Mouse (Mus musculus) gastrocnemius, postnatal 10 days (tissue): ENCODE data around the gene Nol4l. TPM values are rescaled to one million over a fixed set of nuclear protein-coding genes. Genes with fewer than 3 reads are reported as not detected.

ENCODE experiments used
- DNase-seq: peaks from one replicate; pipeline ENCODE4 v3.0.0; 2021; ENCODE audit warnings: mixed read lengths
- total RNA-seq, 2 experiments: library from RNA; stranded (reverse); gene quantifications; 2 replicates each; pipeline ENCODE4 v1.2.3; 2021

The Nol4l gene
- total RNA-seq, 2 experiments from 2014 or later, result 4.3 to 6.3 TPM

DNA sequence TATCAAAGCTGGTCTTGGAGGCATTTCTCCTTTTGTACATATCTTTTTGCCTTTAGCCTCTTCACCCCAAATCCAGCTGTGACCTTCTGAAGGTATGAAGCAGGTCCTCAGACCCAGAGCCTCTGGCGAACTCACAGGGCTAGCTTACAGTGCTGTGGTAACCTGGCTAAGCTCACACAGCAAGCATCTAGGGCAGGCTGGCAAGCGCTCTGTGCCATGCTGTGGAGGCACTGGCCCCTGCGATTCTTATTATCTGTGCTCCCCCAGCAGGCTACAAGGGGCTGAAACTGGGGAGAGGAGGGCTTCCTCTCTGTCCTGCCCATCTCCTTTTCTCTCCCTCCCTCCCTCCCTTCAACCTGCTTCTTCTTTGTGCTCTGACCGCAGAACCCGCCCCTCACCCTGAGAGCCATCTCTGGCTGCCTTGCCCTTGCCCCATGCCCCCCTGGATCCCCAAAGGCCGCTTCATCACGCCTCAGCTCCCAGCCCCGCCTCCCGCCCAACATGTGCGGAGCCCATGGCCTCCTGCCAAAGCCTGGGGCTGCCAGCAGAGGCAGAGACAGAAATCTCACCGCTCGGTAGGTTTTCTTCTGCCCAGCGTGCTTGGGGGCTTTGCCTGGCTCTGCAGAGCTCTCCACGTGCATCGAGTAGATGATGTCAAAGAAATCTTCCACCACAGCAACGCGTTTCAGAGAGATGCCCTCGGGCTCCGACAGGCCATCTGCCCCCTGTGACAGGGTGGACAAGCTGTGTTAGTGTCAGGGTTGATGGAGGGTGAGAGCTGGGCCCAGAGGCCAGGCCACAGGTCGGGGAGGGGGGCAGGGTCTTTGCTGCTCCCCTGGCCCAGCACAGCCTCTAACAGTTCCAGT is 46.4 kb downstream of the Nol4l start:
- DNase-seq, result peak; percentile 65

DNA sequence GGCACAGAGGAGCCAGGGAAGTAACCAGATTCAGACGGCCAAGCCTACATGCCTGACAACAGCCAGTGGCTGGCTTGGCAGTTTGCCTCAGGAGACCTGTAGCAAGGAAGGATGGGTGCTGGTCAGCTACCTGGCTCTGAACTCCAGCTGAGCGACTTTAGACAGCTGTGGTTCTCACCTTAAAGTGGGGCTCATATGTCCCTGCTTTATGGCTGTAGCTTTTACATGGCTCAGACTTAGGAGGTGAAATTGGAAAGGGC is 48.0 kb downstream of the Nol4l start:
- DNase-seq, result no peak

DNA sequence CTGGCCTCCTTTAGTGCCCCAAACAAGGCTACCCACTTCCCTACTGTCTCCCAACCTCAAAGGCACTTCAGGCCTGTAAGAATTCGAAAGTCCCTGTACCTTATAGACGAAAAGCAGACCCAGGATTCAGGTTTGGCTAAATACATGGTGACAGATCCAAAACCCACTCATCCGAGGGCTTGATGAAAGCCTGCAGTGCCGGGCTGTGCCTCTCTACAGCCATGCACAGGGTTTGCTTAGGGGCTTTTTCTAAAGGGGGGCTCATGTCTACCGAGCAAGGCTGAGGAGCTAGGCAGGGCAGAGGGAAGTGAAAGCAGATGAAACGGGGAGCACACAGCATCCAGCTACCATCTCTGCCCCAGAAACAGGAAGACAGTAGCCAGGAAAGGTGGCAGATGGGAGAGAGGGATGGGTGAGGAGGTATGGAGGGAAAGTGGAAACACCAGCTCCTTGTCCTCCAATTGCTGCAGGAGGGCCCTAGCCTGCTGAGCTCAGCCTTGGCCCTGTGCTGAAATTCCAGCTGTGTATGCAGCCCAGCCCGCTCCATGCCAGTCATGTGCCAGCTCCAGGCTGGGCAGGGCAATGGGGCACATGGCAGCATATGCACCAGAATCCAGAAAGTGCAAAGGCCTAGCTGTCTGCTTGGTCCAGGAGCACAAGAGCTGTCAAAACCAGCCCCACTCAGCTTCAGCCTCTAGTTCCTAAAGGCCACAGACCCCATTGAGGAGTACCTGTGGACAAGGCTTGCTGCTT is 48.5 kb downstream of the Nol4l start:
- DNase-seq, result no peak

DNA sequence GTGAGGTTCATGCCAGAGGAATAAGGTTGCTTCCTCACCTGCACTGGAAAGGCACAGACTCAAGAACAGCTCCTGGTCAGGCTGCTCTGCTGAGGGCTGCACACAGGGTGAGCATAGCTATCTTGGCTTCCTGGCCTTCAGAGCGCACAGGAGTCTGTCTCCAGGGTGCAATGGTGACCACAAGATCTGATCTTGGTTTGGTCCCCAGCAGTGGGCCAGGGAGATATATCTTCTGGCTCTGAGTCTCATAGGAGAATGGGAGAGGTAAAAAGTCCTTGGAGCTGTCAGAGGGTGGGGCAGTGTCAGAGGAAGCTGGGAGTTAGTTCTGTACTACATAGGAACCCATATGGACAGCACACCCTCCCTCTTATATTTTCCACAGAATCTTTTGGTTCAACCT is 50.3 kb downstream of the Nol4l start:
- no peak for DNase-seq

DNA sequence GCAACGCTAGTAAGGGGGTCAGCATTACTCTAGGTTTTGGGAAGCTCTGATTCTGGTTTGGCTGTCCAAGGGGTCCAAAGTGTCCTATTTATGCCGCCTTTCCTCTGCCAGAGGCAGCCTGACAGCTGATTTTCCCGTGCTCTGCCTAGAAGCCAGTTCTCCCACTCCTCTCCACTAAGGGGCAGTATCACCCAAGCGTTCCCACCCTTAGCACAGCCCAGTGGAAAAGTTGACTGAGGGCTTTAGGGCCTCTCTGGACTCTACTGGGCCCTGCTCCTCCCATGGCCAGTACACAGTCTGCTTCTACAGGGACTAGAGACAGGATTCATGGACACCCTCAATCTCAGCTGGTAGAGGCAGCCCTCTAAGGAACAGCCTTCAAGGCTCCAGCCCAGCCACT is 51.2 kb downstream of the Nol4l start:
- peak; percentile 70 for DNase-seq

DNA sequence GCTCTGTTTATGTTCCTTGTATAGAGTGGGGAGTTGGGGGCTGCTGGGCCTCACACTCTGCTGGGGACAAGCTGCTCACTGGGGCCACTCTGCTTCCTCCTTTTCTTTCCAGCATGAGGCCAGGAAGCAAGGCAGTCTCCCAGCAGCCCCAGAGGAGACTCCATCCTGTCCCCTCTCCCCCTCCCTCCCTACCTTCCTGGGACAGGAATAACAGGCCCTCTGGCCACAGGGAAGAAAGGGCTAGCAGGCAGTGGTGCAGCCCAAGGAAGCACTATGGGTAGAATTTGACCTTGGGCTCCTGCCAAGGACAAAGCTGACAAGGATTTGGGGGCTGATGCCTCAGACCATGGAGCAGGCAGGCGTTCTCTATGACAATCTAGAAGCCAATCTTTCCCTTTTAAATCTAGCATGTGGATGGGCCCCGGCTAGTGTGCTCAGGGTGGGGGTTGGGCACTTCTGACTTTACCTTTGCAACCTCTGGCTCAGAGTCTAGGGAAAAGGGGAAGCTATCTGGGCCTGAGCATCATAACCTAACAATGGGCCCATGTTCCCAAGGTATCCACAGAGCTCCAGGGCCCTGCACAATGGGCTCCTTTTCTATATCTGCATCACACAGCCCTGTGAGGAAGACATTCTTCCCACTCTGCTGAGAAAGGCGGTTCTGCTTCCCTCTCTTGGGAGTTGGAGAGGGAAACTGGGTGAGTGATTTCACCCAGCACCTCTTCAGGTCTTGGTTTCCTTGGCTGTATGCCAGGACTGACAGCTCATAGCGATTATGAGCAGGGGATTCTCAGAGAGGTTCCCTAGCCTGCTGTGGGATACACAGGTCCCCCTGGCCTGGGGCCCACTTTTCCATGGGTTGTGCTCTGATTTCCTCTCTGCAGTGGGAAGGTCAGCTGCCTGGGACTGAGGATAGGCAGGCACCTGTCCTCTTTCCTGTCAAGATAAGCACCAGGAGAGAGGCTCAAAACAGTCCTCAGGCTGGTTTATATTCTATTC is 54.4 kb downstream of the Nol4l start:
- no peak for DNase-seq

DNA sequence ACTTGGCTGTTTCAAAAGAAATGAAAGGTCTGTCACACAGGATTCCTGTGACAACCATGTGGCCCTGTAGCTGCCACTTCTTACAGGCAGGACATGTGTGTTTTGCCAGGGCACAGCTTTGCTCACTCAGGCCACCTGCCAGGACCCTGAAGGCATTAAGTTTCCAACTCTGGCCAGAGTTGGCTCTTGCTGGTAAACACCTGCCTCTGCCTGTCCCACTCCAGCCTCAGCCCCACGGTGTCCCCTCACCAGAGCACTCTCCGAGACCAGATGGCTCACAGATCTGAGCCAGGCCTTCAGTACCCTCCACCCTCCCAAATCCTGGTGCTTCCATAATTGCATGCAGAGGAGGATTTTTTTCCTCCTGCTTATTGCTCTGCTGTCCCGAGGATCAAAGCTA is 58.8 kb downstream of the Nol4l start:
- DNase-seq, result peak; percentile 65

DNA sequence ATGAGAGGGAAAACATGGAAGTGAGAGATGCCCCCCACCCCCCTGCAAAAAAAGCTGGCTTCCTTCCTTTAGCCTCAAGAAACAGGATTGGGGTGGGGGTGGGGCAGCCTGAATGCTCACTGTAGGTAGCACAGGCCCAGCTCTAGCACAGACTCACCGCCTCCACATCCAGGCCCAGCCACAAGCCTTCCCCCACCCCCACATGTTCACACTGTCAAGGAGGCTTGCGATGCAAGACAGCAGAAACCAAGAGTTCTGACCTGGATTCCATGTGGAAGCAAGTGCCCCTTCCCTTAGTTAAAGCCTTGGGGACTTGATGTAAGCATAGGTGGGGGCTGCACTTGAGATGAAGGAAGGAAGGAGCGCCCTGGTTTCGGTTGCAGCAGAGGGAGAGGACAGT is 60.0 kb downstream of the Nol4l start:
- no peak for DNase-seq

DNA sequence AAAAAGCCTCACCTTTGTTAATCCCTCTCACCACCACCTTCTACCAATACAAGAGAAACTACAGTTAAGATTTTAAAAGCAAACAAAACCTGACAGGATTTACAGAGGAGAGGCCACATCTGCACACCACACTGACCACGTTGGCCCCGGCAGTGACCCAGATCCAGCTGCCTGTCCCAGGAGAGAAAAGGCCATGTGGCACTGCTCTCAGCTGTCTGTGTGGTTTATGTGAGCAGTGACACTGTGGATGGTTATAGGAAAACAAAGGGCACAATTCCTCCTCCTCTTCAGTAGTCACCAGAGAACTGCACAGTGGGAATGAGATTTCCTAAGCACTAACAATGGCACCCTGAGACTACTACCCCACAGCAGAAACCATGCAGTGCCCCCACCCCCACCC is 60.5 kb downstream of the Nol4l start:
- DNase-seq, result no peak

DNA sequence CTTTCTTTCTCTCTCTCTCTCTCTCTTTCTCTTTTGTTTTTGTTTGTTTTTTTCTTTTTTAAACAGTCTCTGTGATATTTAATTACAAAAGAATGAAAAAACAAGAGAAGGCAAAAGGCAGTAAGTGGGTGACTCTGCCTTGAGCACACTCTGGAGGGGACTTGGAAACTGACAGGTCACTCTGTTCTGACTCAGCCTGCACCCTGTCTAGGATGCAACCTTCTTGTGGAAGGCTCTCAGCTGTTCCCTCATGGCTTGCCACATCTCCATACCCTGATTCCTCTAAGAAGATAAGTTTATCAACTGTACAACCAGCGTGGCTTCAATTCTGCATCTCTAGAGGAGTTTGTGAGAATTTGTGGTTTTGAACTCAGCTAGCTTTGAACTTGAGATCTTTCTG is 62.4 kb downstream of the Nol4l start:
- DNase-seq, result no peak

DNA sequence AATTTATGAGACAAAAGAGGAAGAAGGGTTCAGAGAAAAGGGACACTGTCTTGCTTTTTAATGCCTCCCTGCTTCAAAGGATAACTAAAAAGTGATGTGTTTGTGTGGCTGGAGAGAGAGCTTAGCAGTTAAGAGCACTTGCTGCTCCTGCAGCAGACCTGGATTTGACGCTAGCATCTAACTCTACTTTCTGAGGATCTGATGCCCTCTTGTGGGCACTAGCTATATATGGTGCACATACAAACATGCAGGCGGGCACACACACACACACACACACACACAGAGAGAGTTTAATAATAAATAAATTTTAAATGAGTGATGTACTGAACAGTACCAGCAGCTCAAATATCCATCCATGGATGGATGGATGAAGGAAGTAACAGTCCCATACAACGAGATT is 66.5 kb downstream of the Nol4l start:
- DNase-seq, result no peak

DNA sequence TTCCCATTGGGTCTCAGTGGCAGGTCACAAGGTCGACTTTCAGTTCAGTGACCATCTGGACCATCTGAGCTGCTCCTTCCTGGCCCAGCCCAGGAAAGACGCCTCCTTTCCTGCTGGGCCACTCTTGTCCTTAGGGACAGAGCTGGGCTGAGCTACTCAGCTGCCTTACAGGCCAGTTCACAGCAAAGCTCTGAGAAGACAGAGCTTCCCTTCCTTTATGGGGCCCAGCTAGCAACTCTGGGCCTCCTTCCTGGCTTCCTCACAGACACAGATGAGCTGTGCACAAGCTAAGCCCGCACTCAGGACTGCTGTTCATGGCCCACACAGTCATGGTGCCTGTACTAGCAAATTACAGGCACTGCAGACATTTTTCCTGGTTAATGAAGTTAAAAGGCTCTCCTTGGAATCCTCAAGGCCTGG is 71.7 kb downstream of the Nol4l start:
- no peak for DNase-seq

DNA sequence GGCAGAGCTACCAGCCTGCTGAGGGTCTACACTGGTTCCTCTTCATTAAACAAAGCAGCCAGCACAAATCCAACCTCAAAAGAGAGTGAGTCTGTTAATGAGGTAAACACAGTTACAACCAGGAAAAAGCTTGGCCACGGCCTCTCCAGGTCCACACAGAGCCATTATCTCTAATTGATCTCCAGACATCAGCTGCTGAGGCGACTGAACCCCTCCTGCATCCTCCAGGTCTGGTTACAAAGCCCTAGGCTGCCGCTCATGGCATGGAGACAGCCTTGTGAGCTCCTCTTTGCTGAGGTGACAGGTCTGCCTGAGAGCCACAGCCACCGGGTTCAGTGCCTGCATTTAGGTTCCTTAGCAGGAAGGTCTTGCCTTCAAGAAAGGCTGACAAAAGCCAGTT is 72.3 kb downstream of the Nol4l start:
- DNase-seq, result no peak

DNA sequence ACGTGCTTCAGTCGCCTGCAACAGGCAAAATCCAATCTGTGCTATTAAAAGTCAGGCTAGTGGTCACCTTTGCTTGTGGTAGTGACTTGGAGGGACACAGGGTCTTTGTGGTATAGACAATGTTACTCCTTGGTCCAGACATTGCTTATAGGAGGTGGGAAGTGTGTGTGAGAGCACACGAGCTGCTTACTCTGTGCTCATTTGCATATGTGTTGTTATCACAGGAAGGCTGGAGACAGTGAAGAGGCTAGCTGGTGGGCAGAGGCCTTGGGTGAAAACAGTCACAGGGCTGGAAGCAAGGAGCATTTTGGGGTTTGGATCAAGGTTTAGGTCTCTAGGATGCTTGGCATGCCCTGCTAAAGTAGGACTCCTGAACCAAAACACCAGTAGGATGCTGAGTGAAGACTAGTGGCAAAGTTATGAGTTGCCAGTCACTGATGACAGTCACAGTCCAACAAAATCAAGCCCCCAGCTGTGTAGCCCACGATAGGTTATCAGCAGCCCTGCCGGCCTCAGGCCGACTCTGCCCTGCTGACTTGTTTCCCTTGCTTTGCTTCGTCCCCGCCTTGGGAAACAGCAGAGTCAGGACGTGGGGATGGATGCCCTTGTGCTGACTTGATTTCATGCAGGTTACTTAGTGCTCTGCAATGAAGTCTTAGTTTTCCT is 74.8 kb downstream of the Nol4l start:
- DNase-seq, result no peak

DNA sequence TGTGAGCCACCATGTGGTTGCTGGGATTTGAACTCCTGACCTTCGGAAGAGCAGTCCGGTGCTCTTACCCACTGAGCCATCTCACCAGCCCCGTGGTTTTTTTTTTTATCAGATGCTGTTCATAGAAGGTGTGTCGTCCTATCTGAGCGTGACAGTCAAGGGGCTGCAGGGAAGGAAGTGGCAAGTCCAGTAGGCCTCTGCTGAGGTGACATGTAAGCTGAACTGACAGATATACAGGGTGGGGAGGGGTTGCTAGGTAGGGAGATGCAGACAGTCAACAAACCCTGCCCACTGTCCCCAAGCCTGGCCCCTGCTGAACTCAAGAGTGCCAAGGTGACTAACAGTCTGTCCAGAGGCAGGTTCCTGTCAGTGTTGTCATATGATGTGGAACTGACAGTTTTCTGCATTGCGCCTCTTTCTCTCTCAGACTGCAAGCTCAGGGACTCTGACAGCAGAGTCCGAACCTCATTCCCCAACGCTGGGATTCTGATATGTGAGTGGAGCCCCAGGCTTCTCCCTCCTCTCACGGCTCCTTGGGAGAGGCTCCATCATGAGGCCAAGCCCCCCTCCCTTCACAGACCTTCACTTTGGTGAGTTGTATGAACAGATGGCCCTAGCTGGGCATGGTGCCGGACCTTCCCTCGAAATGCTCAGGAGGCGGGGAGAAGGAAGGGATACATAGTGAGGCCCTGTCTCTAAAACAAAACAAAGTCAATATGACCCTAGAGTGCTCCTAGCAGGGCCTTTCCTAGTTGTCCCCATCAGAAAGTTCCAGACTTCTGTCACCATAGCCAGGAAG is 75.6 kb downstream of the Nol4l start:
- DNase-seq, result no peak

DNA sequence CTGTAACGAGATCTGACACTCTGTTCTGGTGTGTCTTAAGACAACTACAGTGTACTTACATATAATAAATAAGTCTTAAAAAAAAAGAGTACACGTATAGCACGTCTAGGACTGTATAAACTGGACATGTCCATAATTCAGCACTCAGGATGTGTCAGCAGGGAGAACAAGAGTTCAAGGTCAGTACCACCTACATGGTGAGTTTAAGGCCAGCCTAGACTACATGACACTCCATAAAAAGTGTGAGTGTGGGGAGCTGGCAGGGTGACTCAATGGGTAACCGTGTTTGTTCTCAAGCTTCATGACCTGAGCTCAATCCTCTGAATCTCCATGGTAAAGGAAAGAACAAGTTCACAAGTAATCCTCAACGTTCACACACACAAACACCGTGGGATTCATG is 81.3 kb downstream of the Nol4l start:
- DNase-seq, result no peak

DNA sequence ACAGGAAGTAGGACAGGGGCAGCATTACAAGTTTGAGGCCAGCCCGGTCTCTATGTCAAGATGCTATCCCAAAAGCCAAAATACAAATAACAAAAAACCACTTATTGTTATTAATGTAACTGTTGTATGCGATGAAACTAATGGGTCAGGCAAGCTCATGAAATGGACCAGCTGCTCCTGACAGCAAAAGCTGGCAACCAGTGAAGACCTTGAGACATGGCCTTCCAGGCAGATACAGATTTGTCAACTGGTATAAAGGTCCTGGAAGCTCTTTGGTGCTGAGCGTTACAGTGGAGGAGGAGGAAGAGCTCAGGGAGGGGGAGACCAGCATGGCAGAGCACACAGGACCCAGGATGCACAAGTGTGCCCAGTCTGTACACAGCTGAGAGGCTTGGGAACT is 82.1 kb downstream of the Nol4l start:
- DNase-seq, result no peak

DNA sequence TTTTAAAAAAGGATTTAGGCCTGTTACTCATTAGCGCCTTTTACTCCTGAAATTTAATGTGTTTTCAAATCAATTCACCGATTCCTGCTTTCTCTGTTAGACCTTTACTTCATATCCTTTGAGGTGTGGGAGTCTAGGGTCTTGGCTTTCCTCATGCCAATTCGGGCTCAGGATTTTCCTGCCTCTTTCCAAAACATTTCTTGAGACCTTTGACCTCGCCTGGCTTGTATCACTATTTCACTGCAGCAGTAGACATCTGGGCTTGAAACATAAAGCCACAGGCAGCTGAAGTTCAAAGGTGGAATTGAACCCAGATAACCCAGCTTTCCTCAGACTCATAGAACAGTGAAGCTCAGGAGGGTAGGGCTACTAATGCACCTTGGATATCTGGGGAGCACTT is 83.3 kb downstream of the Nol4l start:
- DNase-seq, result no peak

DNA sequence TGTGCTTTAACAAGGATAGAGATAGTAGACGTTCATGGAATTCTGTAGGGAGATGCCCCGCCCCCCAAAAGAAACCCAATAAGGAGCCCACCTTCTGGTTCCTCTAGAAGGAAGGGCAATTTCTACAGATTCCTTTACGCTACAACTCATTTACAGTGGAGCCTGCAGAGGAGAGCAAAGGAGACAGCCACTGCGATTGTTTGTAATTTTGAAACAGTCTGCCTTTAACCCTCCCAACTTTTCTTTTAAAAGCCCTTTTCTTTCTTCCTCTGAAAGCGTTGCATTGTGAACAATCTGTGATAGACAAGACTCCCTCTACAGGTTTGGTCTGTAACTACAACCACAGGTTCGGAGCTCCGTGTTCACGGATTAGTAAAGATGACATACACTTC is 83.8 kb downstream of the Nol4l start:
- DNase-seq, result no peak

DNA sequence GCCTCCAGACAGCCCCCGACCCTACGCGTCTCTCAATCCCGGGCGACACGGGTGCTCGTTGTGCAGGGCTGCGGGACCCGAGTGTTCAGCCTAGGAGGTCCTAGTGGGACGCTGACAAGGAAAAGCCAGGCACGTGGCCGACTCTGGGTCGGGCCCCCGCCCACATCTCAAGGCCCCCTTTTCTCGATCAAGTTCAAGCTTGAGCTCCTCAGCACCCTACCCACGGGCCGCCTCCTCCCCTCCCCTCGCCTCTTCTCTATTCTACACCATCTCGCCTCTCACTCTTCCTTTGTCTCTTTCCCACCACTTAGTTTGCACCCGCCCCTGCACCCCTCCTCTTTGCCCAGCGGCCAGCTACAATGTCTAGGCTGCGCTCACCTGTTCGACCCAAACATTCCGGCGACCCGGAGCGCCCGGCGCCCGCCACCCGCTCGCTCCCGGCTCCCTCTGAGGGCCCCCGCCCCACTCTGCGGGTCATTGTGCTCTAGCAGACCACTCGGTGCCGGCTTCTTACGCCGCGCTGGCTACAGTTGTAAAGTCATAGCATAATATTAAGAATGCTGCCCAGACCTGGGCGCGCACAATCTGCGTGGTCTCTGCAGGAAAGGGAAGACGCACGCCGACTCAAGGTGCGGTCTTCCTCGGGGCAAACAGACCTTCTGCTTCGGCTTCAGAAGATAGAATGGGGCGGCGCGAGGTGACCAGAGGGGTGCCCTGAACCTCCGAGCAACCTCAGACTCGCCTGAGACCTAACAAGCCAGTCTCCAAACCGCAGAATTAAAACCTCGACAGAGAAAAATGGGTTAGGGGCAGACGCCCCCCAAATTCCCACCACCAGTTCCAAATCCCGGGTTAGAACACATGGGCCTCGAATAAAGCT is 84.4 kb downstream of the Nol4l start:
- peak; percentile 37 for DNase-seq
